Mouse (Mus musculus) testis, postnatal 14 days (tissue): Measurements from ENCODE around the gene Hmbs.
"Not testable (repeated sequence)": the region's sequence is repeated elsewhere in the genome, so short reads cannot be mapped to it uniquely, and the experiment has no call there.

Experiments used
- DNase-seq: peaks from one replicate; pipeline ENCODE4 v3.0.0; 2021; ENCODE audit warnings: low spot score

The Hmbs gene

GRCm38 (mm10) chr9:44345570-44346433, 1.8 kb upstream of the Hmbs start:
- peak; percentile 55 for DNase-seq

- no peak for DNase-seq
Measured at GRCm38 (mm10) chr9:44343290-44343689, 738 bp downstream of the Hmbs start.

GRCm38 (mm10) chr9:44342605-44343004, 1.4 kb downstream of the Hmbs start:
- no peak for DNase-seq

GRCm38 (mm10) chr9:44342173-44342572, 1.9 kb downstream of the Hmbs start:
- no peak for DNase-seq

GRCm38 (mm10) chr9:44341487-44341886, 2.5 kb downstream of the Hmbs start:
- no peak for DNase-seq

GRCm38 (mm10) chr9:44338574-44338973, 5.5 kb downstream of the Hmbs start:
- DNase-seq, result no peak

GRCm38 (mm10) chr9:44337436-44338169, 6.4 kb downstream of the Hmbs start:
- no peak for DNase-seq

GRCm38 (mm10) chr9:44336964-44337363, 7.1 kb downstream of the Hmbs start:
- DNase-seq, result no peak

- DNase-seq, result not testable (repeated sequence)
Measured at GRCm38 (mm10) chr9:44336513-44336912, 7.5 kb downstream of the Hmbs start.

- DNase-seq, result no peak
Measured at GRCm38 (mm10) chr9:44336093-44336406, 8.0 kb downstream of the Hmbs start.

GRCm38 (mm10) chr9:44335331-44336092, 8.5 kb downstream of the Hmbs start:
- no peak for DNase-seq

GRCm38 (mm10) chr9:44334396-44335330, 9.4 kb downstream of the Hmbs start, which contains the start of gene H2afx:
Gene H2afx (plus strand): TSS chr9:44334694.
- DNase-seq, result peak; percentile 100

- DNase-seq, result no peak
Measured at GRCm38 (mm10) chr9:44332918-44333638, 10.9 kb downstream of the Hmbs start.

- no peak for DNase-seq
Measured at GRCm38 (mm10) chr9:44330736-44331135, 13.3 kb downstream of the Hmbs start.

GRCm38 (mm10) chr9:44327926-44328325, 16.1 kb downstream of the Hmbs start:
- no peak for DNase-seq

- DNase-seq, result no peak
Measured at GRCm38 (mm10) chr9:44327064-44327711, 16.8 kb downstream of the Hmbs start.

GRCm38 (mm10) chr9:44326371-44327063, 17.5 kb downstream of the Hmbs start:
- peak; percentile 86 for DNase-seq

- no peak for DNase-seq
Measured at GRCm38 (mm10) chr9:44325768-44326370, 18.2 kb downstream of the Hmbs start, which contains the start of gene Dpagt1. Gene Dpagt1 (plus strand): TSS chr9:44326019.
